Mouse (Mus musculus) brain, embryonic 14.5 days (tissue): ENCODE results near the gene Rnasel.

Source experiments
- CTCF ChIP-seq: fragments of 200-500 bp; IDR thresholded peaks from 2 replicates; pipeline ENCODE4 v1.5.1; 2012; ENCODE audit warnings: inconsistent platforms, mild to moderate bottlenecking, moderate library complexity, borderline replicate concordance; ENCODE audit not compliant: insufficient read depth, insufficient read length; ENCODE audit errors: extremely low read depth
- POLR2A ChIP-seq: fragments of 200-500 bp; IDR thresholded peaks from 2 replicates; pipeline ENCODE4 v1.6.1; 2012; ENCODE audit warnings: mild to moderate bottlenecking, inconsistent platforms, borderline replicate concordance; ENCODE audit not compliant: poor library complexity, insufficient read depth, insufficient read length, severe bottlenecking; ENCODE audit errors: extremely low read depth

- TF ChIP-seq CTCF (no peak), POLR2A (no peak)
These were observed 46.9 kb upstream of the Rnasel start for GRCm38 (mm10) chr1:153702166-153702852.
